Mouse (Mus musculus): ENCODE measurements around the gene Ppme1.

Gene Ppme1

DNA sequence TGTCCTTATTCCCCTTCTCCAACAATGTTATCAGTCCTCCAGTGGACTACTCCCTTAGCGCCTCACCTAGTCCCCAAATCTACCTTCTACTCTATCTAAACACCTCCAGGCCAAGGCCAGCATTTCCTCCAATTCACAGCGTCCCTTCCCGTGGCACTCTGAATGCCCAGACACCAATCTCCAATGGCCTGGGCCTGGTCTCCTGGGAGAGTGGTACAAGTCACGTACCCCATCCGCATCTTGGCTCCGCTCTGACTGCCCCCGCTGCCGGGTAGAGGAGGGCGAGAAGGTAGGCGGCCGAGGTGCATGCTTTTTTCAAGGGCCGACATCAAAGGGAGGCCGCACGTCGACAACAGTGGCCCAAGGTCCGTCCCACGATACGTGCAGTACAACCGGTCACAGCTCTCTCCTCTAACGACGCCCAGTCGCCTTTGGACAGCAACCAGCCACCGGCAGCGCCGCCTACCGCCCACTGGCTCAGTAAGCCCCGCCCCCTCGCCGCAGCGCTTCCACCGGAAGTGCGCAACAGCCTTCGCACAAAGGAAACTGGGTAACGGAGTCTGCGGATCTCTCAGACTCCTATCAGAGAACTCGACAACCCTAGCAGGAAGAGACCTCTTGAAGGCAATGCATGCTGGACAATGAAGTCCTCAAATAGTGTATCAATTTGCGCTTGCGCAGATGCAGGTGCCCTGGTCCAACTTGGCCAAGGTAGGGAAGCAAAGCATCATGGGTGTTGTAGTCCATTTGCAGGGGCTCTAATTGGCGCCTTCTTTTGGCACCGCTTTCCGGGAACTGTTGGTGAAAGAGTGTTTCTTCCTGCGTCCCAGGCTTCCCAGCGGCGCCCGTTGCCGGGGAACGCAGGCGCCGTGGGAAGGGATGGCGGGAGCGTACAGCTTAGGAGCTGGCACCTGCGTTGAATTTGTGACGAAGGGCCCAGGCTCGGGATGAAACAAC, at the start of gene Ppme1, which contains the start of gene C2cd3:
TSS of gene Ppme1 (minus strand) at position 813 of the 957 bp plus-strand sequence.
TSS of gene C2cd3 (plus strand) at position 739 of the 957 bp plus-strand sequence.
- peak; percentile 100 for DNase-seq

GRCm38 (mm10) chr7:100408684-100409083, 36.6 kb upstream of the Ppme1 start:
- DNase-seq: no peak

DNA sequence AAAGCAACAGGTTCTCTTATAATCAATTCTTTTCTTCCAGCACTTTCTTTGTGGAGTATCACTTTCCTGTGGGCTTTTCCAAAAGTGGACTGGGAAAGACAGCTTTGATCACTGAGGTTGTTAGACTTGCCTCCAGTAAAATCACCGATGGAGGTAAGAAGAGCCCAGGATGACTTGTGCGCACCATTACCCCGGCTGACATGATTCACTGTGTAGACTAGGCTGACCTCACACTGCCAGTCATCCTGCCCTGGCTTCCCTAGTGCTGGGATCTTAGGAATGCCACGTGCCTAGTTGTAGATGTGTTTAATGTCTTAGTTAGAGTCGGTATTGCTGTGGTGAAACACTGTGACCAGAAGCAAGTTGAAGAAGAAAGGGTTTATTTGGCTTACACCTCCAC, 35.6 kb upstream of the Ppme1 start:
- DNase-seq: no peak

- DNase-seq: no peak
Measured at GRCm38 (mm10) chr7:100402715-100403114, 30.6 kb upstream of the Ppme1 start.

- no peak for DNase-seq
Measured at GRCm38 (mm10) chr7:100400899-100401539, 28.9 kb upstream of the Ppme1 start.

DNA sequence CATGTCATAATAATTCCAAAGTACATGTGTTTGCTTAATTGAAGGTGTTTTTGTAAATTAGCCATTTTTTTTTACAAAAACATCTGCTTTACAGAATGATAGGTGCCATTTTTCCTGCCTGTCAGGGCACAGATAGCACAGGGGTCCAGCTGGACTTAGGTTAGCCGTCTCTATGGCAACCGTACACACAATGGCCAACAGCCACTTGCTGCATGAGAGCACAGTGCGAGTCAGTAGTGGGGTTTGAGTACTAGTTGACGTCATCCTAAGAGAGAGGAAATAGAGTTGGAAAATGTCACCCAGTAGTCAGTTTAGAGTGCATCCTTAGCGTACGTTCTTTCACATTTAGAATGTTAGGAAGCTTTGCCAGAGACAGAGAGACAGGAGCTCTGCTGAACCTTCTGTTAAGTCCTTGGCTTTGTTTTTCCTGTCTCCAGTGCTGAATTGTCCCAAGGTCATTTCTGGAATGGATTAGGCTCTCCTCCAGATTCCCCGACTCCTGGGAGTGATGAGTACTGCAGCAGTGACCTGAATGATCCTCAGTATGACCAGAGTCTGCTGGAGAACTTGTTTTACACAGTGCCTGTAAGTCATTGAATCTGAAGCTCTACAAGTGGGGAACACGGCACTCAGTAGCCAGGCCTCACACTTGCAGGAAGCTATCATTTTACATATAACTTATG, 27.3 kb upstream of the Ppme1 start:
- no peak for DNase-seq

GRCm38 (mm10) chr7:100392265-100392664, 20.2 kb upstream of the Ppme1 start:
- DNase-seq: no peak

GRCm38 (mm10) chr7:100390166-100390565, 18.1 kb upstream of the Ppme1 start:
- no peak for DNase-seq

- DNase-seq: peak; percentile 29
Measured at GRCm38 (mm10) chr7:100388174-100388573, 16.1 kb upstream of the Ppme1 start.

DNA sequence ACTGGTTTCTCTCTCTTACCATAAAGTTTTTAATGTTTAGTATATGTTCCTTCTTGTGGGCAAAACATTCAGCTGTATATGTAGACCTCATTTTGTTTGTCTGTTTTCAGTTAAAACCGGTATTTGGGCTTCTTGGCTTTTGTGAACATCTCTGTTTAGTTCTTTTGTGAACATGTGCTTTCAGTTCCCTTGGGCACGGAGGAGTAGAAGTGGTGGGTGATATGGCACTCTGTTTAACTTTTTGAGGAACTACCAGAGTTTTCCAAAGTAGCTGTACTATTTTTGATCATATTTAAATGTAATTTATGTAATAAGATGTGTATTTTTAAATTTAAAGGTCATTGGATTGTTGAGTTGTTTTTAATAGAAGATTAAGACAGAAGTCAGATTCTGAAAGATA, 11.1 kb upstream of the Ppme1 start:
- DNase-seq: no peak

- no peak for DNase-seq
Measured at GRCm38 (mm10) chr7:100381161-100381560, 9.1 kb upstream of the Ppme1 start.

DNA sequence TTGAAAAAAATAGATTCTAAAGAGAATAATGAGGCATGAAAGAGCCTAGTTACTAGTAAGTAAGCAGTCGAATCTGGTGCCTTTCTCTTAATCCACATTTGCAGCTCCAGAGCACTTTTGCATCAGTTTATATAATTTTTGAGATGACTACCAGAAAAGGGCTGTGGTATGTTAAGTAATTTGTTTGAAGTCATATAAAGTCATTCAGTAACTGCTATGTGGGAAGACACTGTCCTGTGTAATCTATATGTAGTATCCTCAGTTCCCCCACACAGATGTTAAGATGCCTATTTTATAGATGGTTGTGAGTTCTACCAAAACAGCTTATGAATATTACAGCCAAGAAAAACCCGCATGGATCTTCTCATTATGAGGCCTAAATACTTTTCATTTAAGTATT, 6.2 kb upstream of the Ppme1 start:
- no peak for DNase-seq

GRCm38 (mm10) chr7:100372452-100372980, 409 bp upstream of the Ppme1 start:
- DNase-seq: no peak

GRCm38 (mm10) chr7:100364888-100365287, 7.2 kb downstream of the Ppme1 start:
- no peak for DNase-seq

DNA sequence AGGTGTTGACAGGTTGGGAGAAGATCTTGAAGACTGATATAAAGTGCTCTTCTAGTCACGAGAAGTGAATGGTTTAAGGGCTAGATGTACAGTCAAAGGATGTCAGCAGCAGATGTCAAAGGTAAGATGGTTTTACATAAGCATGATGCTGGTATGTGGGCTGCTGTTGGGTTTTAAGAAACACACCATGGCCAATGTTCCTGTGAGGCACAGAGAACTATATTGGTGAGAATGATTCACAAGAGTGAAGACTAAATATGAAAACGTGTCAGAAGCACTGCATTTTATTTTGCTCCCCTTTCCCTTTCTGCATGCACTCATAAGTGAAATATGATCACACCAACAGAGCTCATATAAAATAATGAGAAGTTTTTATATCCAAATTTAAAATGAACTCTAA, 8.9 kb downstream of the Ppme1 start:
- no peak for DNase-seq

- DNase-seq: no peak
Measured at GRCm38 (mm10) chr7:100357856-100358255, 14.3 kb downstream of the Ppme1 start.

DNA sequence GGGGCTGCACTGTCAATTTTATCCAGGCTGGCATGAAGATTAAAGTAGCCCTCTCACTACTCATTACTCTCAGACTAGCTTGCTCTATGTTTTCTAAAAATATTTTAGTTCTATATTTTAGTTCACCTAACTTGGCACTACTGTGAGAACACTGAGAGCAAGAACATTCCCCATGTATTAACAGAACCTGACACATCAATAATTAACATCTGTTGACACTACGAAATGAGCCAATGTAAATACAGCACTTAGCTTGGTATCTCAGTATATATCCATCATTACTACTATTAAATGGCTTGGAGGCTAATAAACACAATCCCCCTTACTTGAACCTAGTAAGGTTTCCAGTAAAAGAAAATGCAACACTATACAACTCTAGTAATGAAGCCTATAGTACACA, 15.3 kb downstream of the Ppme1 start:
- DNase-seq: no peak

GRCm38 (mm10) chr7:100356324-100356723, 15.8 kb downstream of the Ppme1 start:
- no peak for DNase-seq

- no peak for DNase-seq
Measured at GRCm38 (mm10) chr7:100354984-100355383, 17.1 kb downstream of the Ppme1 start.

DNA sequence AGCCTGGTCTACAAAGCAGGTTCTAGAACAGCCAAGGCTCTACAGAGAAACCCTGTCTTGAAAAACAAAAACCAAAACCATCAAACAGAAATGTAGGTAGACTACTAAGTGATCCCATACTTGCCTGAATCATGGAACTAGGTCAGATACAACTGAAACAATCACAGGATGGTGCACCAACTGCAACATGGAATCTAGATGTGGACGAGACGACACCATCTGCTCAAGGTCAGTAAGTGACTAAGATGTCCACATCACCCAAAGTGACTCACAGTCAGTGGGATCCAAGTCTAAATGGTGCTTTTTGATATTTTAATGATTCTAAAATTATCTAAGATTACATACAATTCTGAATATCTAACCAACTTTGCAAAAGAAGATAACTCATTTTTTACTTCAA, 36.2 kb downstream of the Ppme1 start:
- DNase-seq: no peak

DNA sequence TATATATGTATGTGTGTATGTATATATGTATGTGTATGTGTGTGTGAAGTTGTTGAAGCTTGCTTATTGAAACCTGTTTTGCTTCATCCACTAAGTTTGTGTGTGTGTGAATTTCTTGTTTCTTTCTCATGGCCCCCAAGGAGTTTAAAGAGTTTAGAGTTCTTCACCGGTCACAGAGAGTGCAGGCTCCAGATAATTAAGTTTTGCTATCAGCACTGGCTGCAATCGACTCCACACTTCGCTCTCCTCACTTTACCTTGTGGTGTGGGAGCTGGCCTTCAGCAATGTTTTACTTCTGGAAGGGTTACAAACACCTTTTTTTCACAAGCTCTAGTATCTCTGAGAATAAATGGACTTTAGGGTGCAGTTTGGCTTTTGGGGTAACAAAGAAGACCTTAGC, 40.8 kb downstream of the Ppme1 start:
- DNase-seq: no peak

- DNase-seq: no peak
Measured at GRCm38 (mm10) chr7:100328636-100329035, 43.5 kb downstream of the Ppme1 start.

- no peak for DNase-seq
Measured at GRCm38 (mm10) chr7:100327514-100327913, 44.6 kb downstream of the Ppme1 start.
